8 mouse cellular contexts compared by ENCODE assay signal in the genomic region with DNA sequence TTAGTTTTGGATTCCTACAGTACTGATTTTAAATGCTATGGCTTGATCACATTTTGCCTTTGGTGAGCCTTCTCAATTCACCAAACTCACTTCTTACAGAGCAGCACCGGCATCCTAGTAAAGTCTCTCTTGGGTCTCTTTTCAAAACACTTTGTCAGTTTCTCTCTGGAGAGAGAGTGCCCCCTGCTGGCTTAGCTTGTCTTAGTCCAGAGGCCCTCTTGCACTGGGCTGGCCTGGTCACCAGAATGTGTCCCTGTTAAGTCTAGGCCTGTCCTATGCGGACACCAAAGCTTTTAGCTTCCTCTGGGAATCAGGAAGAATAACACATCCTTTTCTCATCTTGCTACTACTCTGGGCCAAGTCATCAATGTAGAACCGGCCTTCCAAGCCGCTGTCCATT.
A peak's percentile ranks its signal among the peaks of the same experiment; 100 is the strongest.
DNase-seq lines count a peak whose midpoint lies in the region; ATAC-seq and TF ChIP-seq lines count a peak whose summit lies in the region.

No protein-coding gene starts in this region.

- no peaks in the 10 kb centered on the region for H3K9me3 ChIP-seq in kidney, embryonic 16.5 days (ENCODE audit: low read length)
- H3K9me3 ChIP-seq in stomach, postnatal 0 days (ENCODE audit: control insufficient read depth, low read length), result no peaks in the 10 kb centered on the region

- TF ChIP-seq CTCF in stomach, postnatal 0 days (IDR thresholded peaks at IDR 0.05; ENCODE audit: low read depth), result peak; percentile 89

- no peaks in the 10 kb centered on the region for H3K4me1 ChIP-seq in kidney, embryonic 16.5 days (ENCODE audit: insufficient read depth, low read length)
- H3K4me1 ChIP-seq in stomach, postnatal 0 days (replicated peaks; ENCODE audit: control insufficient read depth, insufficient read depth), result no peaks in the 10 kb centered on the region

- no peak overlapping the region for H3K4me2 ChIP-seq in kidney, embryonic 16.5 days (replicated peaks; ENCODE audit: low read depth, low read length)
- no peak overlapping the region for H3K4me2 ChIP-seq in stomach, postnatal 0 days (replicated peaks; ENCODE audit: low read depth)

- H3K4me3 ChIP-seq in kidney, embryonic 16.5 days (ENCODE audit: low read length), result no peak overlapping the region
- H3K4me3 ChIP-seq in stomach, postnatal 0 days (ENCODE audit: low read depth, low read length), result no peak overlapping the region

- DNase-seq in 3T3-L1 (ENCODE audit: low read depth, low spot score) (peak; percentile 90), liver (peak; percentile 68)
- peak; percentile 57 for DNase-seq in adrenal gland, adult 8-10 months
- DNase-seq in embryo, embryonic 11 days, result peak; percentile 88
- peak; percentile 39 to 75 for DNase-seq in gastrocnemius, postnatal 4 days (ENCODE audit: low spot score in 2 of 2)
- peak; percentile 85 for DNase-seq in neural tube, embryonic 10.5 days (ENCODE audit: extremely low spot score, low spot score)
- DNase-seq in stomach, postnatal 0 days (ENCODE audit: low spot score), result peak; percentile 82

- TF ChIP-seq EP300 in stomach, postnatal 0 days (optimal IDR thresholded peaks at IDR 0.05), result no peak

- no peak overlapping the region for H3K9ac ChIP-seq in kidney, embryonic 16.5 days (replicated peaks; ENCODE audit: low read length)
- no peak overlapping the region for H3K9ac ChIP-seq in stomach, postnatal 0 days (ENCODE audit: low read length)

- no peak overlapping the region for H3K27ac ChIP-seq in kidney, embryonic 16.5 days (ENCODE audit: low read length)
- H3K27ac ChIP-seq in stomach, postnatal 0 days (replicated peaks), result no peak overlapping the region

- ATAC-seq in kidney, embryonic 16.5 days (ENCODE audit: low FRiP score, low TSS enrichment), result peak; percentile 79
- peak; percentile 67 for ATAC-seq in stomach, postnatal 0 days (ENCODE audit: low FRiP score, low TSS enrichment)

- H3K27me3 ChIP-seq in kidney, embryonic 16.5 days (ENCODE audit: insufficient read depth, low read length), result no peaks in the 10 kb centered on the region
- no peaks in the 10 kb centered on the region for H3K27me3 ChIP-seq in stomach, postnatal 0 days (ENCODE audit: control insufficient read depth, insufficient read depth, low read length)

- WGBS in kidney, embryonic 16.5 days, result 45% methylated on average over 4 of the region's 4 CpGs
- WGBS in stomach, postnatal 0 days, result 47% methylated on average over 4 of the region's 4 CpGs

- peaks cover 14% of the 10 kb centered on the region; the same call in 1 of the 2 replicates for H3K36me3 ChIP-seq in kidney, embryonic 16.5 days (ENCODE audit: insufficient read depth, low read length)
- 0 out of 2 replicates have a peak, but pooled peaks cover 2% of the 10 kb centered on the region for H3K36me3 ChIP-seq in stomach, postnatal 0 days (ENCODE audit: control insufficient read depth, insufficient read depth, low read length)
